Mouse (Mus musculus): ENCODE data around the gene Gm10799.
"Not testable (repeated sequence)": the region's sequence is repeated elsewhere in the genome, so short reads cannot be mapped to it uniquely, and the experiment has no call there.

DNA sequence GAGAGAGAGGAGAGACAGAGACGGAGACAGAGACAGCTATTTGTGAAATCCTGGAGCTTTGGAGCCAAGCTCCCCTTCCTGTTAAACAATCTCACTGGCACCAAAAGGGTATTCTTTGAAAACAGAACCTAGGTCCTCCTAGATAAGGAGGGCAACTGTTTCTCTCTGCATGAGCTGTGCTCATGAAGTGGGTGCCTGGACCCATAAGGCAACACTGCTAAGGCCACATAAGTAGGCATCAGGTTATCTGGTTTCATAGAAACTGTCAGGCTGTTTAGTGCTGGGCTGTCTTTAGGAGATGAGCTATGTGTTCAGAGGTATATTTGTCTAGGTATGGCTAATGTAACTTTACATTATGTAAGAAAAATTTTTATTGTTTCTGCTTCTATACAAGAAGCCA, 19.2 kb upstream of the Gm10799 start:
- not testable (repeated sequence) for TF ChIP-seq CTCF (IDR thresholded peaks at IDR 0.05; ENCODE audit: borderline replicate concordance, insufficient read depth, low read length); POLR2A (IDR thresholded peaks at IDR 0.05; ENCODE audit: low read depth, low read length)
